Mouse (Mus musculus): Measurements from ENCODE around the gene Fcamr.

The Fcamr gene

DNA sequence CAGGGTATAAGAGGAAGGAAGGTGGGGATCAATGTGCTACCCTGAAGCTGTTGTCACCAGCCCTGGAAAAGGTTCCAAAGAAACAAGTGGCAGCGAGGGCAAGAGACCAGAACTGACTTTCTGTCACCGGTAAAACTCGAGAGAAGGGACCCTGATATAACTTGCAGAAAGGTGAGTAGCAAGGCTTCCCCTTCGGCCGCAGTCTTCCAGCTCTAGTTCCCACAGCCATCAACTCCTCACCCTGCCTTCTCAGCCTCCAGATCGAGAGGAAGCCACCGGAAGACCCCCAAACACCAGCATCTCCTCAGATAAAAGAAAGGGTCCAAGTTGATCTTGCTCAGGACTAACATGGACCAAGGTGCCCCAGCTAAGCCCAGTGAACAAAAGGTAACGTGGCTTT lies at the start of gene Fcamr:
Gene Fcamr (plus strand): TSS at position 301 of the 400 bp plus-strand sequence.
- no peak for DNase-seq (ENCODE audit: low read depth)

DNA sequence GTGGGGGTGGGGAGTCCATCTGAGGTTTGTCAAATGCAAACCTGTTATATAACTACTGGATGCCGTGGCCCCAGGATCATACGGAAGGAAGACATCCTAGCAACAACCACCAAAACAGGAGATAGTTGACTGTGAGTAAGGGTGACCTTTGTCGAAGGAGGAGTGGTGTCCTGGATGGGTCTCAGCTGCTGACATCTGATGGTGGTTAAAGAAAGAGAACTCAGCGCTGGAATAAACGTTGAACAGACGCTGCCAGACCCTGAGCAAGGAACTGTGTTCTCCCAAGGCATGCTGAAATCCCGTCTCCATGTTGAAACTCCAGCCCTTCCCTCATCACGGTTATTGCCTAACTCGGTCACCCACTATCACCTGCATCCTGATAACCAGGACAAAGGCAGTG lies 41.0 kb upstream of the Fcamr start:
- no peak for DNase-seq (ENCODE audit: low read depth)

DNA sequence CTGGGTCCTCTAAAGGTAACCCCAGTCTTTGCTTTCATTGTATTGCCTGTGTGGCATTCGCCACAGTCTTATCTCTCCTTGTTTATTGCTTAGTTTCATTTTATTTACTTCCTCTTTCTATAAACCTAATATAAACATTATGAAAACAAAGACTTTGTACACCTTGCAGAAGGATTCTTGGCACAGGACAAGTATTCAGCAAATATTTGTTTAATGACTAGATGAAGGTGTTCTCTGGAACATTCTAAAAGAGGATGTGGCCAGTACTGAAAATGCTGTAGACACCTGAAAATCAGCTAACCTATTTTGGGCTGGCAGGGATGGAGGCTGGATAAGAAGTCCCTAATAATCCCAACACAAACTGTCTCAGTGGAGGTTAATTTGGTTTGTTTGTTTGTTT lies 39.1 kb upstream of the Fcamr start:
- no peak for DNase-seq (ENCODE audit: low read depth)

DNA sequence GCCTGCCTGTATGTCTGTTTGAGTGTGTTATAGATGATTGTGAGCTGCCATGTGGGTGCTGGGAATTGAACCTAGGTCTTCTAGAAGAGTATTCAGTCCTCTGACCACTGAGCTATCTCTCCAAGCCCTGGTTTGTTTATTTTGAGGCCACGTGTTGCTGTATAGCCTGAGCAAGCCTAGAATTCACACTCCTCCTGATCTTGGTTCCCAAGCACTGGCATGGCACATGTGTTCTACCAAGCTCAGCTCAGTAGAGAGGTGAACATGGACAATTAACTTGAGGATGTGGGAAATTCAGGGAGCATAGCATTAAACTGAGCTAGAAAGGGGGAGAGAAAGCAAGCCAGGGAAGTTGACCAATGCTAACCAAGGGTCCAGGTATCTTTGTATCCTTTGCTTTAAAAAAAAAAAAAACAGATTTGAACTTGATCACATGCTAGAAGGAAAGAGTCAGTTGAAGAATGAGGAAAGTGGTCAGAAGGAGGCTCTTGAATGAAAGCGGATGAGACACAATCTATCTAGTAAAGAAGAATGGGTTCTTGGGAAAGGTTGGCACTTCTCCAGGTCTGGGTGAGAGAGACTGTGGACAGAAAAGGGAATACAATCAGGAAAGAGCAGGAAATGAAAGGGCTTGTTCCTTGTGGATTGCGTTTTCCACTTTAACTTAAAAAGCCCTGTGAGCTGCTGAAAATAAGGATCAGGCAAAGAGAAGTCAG lies 38.5 kb upstream of the Fcamr start:
- no peak for DNase-seq (ENCODE audit: low read depth)

DNA sequence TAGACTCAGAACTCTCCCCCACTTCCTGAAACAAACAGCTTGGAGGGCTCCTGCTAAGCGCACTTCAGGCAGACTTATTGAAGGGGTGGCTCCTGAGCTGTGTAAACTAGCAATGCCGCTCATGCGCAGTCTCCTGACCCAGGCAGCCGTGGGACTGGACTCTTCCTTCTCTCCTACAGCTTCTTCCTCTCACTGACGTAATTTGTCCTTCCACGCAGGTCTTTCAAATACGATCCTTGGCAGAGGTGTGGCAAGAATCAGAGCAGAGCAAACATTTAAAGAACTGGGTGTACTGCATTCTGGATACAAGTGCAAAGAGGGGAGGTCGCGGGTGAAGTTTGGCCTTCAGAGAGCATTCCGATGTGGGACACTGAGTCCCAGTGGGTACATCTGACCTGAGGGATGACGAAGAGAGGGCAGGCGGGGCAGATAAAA lies 36.7 kb upstream of the Fcamr start:
- no peak for DNase-seq (ENCODE audit: low read depth)

DNA sequence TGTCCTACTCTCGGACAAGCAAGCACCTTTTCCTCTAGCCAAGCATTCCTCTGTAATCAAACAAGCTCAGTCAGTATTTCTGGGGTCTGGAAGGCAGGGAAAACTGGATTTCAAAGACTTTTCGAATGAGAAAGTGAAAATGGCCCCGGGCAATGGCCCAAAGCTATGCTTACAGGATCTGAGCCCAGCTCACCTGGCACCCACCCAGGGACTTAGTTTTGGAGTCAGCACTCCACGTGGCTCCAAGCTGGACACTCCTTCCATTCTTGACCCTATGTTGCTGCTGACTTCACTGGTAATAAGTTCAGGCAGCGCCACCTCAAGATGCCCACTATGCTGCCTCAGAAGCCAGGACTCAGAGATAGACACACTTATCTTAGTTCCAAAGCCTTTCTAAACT lies 33.6 kb upstream of the Fcamr start:
- no peak for DNase-seq (ENCODE audit: low read depth)

DNA sequence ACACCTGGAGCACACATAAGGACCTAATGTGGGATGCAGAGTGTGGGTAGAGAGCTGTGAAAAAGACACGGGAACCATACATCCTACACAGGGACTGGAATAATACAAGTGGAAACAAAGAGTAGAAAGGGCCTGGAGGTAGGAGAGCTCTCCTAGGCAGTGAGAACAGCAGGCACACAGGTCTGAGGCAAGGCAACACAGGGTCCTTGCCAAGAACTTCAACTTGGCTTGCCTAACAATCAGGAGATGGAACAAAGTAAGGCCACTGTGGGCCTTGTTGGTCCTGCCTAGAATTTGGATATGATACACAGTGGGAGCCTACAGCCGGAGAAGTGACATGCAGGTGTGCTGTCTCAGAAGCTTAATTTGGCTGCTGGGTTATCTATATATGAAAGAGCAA lies 30.8 kb upstream of the Fcamr start:
- no peak for DNase-seq (ENCODE audit: low read depth)

DNA sequence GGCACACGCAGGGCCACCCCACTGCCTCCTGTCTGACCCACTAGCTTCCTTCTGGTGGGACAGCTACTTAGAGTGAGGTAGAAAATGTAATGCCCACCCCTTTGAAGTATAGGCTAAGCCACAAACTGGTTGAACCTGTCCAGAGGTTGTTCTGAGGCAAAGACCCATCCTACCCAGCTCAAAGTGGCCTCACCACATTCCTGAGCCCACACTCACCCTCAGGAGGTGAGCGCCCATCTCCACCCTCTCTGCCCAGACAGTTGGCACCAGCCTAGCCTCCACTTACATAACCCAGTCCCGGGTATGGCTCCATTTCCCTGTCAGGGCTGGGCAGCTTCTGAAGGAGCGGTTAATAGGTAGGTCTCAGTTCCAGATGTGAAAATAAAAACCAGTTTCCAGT lies 30.2 kb upstream of the Fcamr start:
- DNase-seq (ENCODE audit: low read depth) = no peak

DNA sequence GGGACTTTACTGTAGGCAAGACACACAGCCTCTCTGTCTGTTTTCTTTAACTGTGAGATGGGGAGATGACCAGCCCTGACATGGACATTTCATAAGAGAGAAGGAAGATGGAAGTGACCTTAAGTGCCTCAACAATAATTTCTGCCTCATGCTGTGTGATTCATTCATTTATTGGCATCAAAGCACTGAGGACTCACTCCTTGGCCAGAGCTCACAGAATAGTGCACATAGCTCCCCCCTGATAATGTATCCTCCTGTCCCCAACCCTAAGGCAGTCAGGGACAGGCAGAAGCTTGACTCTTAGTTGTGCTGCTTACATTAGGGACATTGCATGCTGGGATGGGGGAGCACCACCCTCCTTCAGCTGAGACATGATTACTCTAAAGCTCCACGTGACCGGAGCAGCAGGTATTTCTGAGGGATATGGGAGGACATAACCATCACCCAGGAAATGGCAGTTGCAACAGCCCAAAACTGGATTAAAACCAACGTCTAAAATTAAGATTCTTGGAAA lies 29.7 kb upstream of the Fcamr start:
- no peak for DNase-seq (ENCODE audit: low read depth)

DNA sequence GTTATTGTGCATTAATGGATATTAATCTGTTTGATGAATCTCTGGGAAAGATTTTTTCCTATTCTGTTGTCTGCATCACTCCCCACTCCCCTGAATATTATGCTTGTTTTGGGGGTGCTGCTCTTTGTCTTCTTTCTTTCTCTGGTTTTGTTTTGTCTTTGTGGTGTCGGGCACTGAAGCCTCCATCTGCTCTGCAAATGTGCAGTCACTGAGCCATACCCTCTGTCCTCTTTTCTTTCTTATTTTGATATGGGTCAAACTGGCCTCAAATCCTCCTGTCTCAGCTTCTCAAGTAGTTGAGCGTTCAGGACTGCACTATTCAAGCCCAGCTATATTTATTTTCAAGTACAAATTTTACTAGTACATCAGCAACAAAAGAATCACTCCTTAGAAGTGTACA lies 25.5 kb upstream of the Fcamr start:
- DNase-seq (ENCODE audit: low read depth) = no peak

DNA sequence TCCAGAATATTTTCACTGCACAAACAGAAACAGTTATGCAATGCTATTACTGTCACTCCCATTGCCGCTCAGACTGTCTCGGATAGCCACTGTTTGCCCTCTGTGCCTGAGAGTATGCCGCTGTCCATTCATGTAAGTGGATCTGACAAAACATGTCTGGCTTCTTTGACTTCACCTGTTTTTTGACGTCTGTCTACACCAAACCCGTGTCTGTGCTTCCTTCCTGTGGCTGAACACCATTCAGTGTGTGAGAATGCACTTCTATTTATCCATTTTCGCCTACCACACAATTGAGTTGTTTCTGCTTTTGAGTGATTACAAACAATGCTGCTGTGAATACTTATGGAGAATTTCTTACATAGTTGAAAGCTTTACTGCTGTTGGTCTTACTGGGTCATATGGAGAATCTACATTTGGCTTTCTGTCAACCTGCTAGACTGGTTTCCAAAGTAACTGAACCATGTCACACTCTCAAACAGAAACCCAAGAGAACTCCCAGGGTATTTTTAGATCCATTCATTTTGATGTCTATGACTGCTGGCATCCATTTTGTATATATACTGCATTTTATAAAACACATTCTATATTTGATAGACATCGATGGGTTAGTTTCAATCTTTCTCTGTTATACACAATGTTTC lies 24.9 kb upstream of the Fcamr start:
- no peak for DNase-seq (ENCODE audit: low read depth)

DNA sequence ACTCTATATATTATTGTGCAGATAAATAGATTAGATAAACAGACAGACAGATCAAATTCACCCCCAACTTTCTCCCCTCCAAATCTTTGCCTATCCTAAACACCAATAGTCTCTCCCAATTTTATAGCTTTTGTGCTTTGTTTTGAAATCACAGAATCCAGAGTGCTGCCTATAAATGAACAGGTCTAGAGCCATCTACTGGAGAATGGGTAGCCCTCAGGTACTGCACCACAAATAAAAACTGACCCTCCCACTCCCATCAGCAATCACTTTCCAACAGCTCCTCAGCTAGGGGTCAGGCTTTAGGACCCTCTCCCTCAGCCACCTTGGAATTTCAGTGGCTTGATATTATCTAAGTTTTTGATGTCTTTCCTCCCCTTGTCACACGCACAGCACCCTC lies 24.1 kb upstream of the Fcamr start:
- peak; percentile 55 for DNase-seq (ENCODE audit: low read depth)

DNA sequence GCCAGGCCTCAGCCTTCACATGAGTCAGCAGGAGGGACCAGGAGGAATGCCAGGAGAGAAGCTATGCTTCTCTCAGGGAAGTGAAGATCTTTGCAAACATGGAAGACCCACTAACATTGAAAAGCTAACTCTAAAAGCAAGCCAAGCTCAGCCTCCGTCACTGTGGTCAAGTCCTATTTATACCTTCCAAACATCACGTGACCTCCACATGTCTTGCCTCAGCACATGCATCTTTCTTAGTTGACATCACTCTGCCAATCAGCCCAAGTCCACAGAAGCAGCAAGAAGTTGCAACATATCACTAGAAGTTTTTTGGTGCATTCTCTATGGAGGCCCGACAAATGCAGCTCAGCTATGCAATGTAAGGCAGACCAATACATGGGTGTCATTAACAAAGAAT lies 20.8 kb upstream of the Fcamr start:
- DNase-seq (ENCODE audit: low read depth) = no peak

DNA sequence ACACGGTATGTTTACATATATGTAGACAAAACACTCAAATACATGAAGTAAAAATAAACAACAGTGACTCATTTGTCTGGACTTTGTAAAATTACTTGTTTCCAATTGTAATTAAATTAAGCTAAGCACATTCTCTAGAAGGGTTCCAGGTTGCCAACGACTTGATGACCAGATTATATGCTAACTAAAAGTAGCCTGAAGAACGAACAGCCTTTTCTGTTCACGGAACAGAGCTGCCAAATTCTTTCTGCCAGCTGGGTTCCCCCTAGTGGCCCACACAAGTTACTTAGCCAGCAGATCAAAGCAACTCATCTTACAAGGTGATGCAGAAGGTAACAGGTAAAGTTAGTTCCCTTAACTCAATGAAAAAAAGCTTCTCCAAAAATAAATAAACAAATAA lies 16.6 kb upstream of the Fcamr start:
- peak; percentile 68 for DNase-seq (ENCODE audit: low read depth)

DNA sequence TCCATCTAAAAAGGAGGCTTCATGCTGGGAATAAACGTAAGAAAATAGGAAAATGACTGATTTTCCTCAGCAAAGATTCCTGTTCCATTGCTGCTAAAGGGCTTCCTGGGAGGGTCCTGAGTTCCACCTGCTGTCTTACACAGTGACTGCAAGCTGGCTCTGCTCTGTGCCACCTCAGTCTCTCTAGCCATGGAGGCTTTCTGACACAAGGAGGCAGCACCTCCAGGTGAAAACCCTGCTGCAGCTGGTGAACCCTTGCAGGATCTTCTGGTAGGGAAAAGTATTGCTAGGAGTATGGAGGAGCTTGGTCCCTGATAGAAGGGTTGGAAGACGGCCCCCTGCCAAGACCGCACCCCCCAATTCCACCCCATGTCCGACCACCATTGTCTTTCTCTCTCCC lies 13.7 kb upstream of the Fcamr start:
- DNase-seq (ENCODE audit: low read depth) = peak; percentile 36

DNA sequence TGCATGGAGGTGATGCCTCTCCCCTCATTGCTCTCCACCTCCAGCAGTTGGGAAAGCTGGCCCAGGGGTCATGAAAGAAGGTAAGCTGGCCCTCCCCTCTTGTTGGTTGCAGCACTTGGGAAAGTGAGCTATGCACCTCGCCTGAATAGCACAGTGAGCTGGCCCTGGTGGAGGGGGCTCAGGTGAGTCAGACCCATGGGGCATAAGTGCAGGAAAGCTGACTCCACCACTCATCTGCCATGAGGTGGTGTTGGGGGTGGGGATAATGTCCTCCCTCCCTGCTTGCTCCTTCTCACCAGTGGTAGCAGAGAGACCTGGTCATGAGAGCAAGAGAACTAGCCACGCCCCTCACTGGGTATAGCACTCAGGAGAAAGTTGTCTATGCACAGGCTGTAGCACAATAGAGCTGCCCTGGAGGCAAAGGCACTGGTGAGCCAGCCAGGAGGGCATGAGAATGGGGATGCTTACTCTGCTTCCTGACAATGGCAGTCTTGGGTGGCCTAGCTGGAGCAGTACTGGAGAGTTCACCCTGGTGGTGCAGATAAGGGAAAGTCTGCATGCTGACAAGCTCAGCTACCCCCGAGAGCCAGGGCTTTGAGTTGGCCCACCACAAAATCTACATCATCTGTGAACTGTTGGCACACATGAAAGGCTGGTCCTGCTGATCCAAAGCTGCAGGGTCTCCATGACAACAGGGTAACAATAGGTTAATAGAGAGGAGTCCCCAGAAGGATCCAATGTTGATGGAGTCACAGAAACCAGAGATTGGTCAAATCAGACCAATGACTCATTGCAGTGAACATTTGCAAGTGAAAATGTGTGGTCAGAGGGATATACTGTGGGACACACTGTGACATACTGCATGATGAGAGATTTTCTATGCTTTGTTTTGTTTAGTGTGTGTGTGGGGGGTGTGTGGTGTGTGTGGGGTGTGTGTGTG lies 10.9 kb upstream of the Fcamr start:
- no peak for DNase-seq (ENCODE audit: low read depth)

DNA sequence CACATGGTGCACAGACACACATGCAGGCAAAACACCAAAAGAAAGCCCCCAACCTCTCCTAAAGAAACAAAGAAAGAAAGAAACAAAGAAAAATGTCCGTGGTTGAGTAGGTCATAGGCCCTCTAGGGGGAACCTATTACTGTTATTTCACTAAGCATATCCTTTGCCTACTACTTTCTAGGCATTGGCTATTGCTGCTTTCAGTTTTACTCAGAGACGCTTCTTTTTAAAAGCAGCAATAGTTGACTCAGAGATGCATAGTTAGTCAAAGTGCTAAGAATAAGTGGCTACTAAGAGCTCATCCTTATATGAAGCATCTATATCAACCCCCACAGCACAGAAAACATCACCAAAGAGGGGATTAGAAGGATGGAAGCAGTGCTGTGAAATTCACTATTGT lies 5.4 kb upstream of the Fcamr start:
- DNase-seq (ENCODE audit: low read depth) = no peak

DNA sequence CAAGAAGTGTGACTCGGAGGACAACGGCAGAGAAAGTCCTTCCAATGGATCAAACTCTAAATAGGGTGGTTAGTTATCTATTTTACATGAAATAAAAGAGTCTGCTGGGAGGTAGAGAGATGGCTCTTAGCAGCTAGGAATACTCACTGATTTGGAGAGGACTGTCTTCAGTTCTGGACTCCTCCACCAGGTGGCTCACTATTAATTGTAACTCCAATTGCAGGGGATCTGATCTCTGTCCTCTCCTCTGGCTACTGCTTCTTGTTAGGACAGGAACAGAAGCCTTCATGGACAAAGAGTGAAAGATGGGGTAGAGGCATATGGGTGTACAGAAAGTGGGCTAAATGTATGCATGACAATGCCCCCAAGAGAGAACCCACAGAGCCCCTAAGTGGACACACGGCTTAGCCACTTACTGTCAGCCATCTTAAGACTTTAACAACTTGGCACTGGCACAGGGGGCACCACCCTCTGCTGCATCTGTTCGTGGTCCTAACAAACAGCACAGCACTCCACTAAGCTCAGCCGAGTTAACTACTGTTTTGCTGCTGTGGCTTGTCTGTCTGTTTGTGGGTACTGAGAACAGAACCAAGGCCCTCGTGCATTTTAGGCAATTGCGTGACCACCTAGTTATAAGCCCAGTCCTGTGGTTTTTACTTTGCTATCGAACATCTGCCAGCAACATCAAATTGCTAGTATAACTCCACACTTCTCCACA lies 3.6 kb upstream of the Fcamr start:
- DNase-seq (ENCODE audit: low read depth) = peak; percentile 56

DNA sequence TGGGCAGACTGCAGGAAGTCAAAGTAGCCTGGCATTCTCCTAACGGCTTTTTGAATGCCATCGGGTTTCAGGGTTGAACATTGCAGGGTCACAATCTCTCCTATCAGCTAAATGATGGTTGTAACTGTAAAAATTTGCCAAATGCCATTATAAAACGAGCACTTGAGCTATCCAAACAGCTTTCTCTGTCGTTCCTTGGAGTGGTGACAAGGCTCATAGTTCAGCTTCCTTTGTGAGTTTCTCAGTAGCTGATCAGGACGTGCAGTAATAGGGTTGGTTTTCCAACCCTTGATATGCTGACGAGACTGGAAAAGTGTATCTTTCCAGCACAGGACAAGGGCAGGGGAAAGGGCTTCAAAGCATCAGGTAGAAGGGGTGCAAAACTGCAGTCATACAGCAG lies 2.7 kb upstream of the Fcamr start:
- DNase-seq (ENCODE audit: low read depth) = no peak

DNA sequence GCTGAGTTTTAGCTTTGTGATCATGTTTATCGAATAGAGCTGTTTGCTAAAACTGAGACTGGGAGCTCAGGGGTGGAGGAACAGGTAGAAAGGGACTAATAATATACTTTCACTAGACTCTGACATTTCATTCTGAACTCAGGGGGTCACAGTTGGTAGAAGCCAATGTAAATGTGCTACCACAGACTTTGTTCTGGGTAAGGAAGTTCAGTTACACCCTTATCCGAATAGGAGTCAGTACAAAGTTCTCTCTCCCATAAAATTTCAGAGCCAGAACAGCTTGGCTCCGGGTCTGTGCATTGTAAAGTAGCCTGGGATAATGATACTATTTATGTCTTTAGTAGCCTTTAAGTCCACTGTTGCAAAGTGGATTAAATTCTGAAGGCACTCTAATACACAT lies 2.2 kb upstream of the Fcamr start:
- no peak for DNase-seq (ENCODE audit: low read depth)

DNA sequence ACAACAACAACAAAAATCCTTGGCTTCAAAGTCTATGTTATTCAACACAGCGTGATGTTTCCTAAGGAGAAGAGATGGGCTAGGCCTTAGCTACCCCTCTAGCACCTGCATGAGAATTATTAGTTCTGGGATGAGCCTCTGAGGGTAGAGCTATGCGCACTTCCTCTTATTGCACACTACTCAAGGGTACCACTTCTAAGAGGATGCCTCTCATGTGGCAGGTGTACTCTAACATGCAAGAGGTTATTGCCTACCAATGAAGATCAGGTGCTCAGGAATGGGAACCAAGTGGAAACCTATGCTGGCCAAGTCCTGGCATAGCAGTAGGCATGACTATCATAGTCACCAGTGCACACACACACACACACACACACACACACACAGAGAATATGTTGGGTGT lies 1.3 kb upstream of the Fcamr start:
- DNase-seq (ENCODE audit: low read depth) = no peak

DNA sequence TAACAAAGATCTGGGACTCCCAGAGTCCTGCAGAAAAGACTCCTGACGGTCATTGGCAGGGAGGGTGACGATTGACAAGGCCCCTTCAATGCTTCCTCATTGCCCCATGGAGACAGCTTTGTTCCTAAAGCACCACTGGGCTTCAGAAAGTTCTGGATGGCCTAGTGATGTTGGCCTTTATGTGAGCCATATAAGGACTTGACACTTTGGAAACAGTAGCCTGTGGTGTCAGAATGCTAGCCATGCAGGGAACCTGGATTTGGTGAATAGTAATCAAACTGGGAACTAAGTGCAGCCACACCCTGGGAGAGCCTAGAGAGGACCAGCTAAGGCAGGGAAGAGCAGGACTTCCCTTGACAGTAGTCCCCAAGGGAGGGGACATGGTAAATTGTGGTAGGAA lies 809 bp downstream of the Fcamr start:
- DNase-seq (ENCODE audit: low read depth) = no peak
